Mouse (Mus musculus) embryonic facial prominence, embryonic 13.5 days (tissue): ENCODE measurements around the gene Kat6b. TPM values are rescaled to one million over a fixed set of nuclear protein-coding genes. Genes with fewer than 3 reads are reported as not detected.

Experiments used
- ATAC-seq: fragments of 200-750 bp; cut with Nextera tagmentation; 2 replicates; pipeline ENCODE4 v1.8.0; 2017; ENCODE audit warnings: low read depth; ENCODE audit not compliant: insufficient number of reproducible peaks, insufficient read depth, low FRiP score, low TSS enrichment
- H3K27ac ChIP-seq: fragments of 300-500 bp; sonication (generic); 2 replicates; pipeline ENCODE4 v1.5.1; 2015; ENCODE audit warnings: moderate library complexity, mild to moderate bottlenecking, inconsistent platforms
- H3K27me3 ChIP-seq: fragments of 300-500 bp; sonication (generic); 2 replicates; pipeline ENCODE4 v1.6.1; 2015; ENCODE audit warnings: mild to moderate bottlenecking, inconsistent platforms
- H3K36me3 ChIP-seq: fragments of 300-500 bp; sonication (generic); 2 replicates; pipeline ENCODE4 v1.6.1; 2015; ENCODE audit warnings: mild to moderate bottlenecking, inconsistent platforms
- H3K4me1 ChIP-seq: fragments of 300-500 bp; sonication (generic); 2 replicates; pipeline ENCODE4 v1.6.1; 2015; ENCODE audit warnings: inconsistent platforms
- H3K4me2 ChIP-seq: fragments of 300-500 bp; sonication (generic); 2 replicates; pipeline ENCODE4 v1.6.1; 2015; ENCODE audit warnings: moderate library complexity, mild to moderate bottlenecking, inconsistent platforms
- H3K4me3 ChIP-seq: fragments of 300-500 bp; sonication (generic); 2 replicates; pipeline ENCODE4 v1.5.1; 2015; ENCODE audit warnings: mild to moderate bottlenecking, inconsistent platforms
- H3K9ac ChIP-seq: fragments of 300-500 bp; sonication (generic); 2 replicates; pipeline ENCODE4 v1.6.1; 2015; ENCODE audit warnings: mild to moderate bottlenecking, inconsistent platforms
- H3K9me3 ChIP-seq: fragments of 300-500 bp; sonication (generic); 2 replicates; pipeline ENCODE4 v1.6.1; 2016; ENCODE audit warnings: inconsistent platforms
- WGBS: fragments of 180-500 bp; shearing (Covaris S2); methylation state at CpG from one replicate; pipeline ENCODE4 v1.1.7; 2015; ENCODE audit warnings: mixed read lengths; 5-methylcytosine and 5-hydroxymethylcytosine counted together
- polyA plus RNA-seq: library from polyadenylated mRNA; unstranded; fragments of >200 nt; fragmentation: Nextera tagmentation; extraction: Ambion mirVana; gene quantifications from 2 replicates; pipeline ENCODE4 v1.2.1, GENCODE M21; 2015

Kat6b gene
- polyA plus RNA-seq, 1 experiment from 2014 or later = 28.2 TPM

DNA sequence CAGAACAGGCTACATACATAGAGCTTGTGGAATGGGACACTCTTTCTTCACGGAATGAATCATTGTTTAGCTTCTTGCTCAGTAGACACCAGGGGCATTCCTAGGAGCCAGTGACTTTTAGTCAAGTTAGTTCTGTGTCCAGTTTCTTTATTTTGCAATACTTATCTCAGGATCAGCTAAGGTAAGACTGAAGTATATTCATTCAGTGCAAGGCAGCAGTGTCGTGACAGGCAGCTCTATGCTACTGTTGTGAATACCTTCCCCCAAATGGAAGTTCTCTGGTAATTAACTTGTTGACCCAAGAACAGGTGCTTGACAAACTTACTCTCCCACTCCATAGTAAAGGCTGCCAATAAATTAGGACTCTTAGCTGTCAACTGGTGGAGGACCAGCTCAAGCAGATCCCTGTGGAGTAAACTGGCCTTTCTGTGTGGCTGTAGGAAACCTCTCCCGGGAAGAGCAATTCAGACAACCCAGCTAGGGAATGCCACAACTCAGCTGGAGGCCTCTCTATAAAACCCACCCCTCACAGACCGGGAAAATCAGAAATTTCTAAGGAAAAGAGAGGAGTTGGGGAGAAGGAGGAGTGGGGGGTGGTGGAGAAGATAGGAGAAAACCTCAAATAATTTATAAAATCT, 105.4 kb downstream of the Kat6b start:
- H3K36me3 ChIP-seq = 0 out of 2 replicates have a peak, but pooled peaks cover 3% of the 10 kb centered on the region
- ATAC-seq = no peak
- H3K27me3 ChIP-seq = no peaks in the 10 kb centered on the region
- H3K4me1 ChIP-seq = peaks cover 56% of the 10 kb centered on the region
- H3K4me3 ChIP-seq = no peak overlapping the region
- H3K4me2 ChIP-seq = no peak overlapping the region
- H3K9ac ChIP-seq = no peak overlapping the region
- no peaks in the 10 kb centered on the region for H3K9me3 ChIP-seq
- WGBS = 23% methylated on average over 4 of the region's 4 CpGs
- no peak overlapping the region for H3K27ac ChIP-seq

DNA sequence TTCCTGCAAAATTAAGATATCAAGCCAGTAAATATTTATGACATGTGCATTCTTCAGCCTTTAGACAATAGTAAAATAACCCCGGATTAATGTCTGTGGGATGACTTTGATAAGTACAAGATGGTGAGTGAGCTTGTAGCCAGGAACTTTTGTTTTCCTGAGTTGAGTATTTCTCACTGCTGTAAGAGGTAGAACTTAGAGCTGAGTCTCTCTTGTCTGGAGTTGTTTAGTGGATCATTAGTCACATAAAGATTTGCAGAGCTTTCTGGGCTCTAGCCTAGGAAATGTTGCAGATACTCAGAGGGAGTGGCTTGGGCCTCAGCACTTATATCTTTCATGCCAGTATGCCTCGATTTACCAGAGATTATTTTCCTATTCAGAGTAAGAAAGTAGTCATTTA, 106.7 kb downstream of the Kat6b start:
- WGBS = 62% methylated on average over 2 of the region's 2 CpGs
- ATAC-seq = no peak
- Histone ChIP-seq H3K27ac (no peak overlapping the region), H3K4me1 (peaks cover 57% of the 10 kb centered on the region), H3K4me3 (no peak overlapping the region), H3K4me2 (no peak overlapping the region), H3K9me3 (no peaks in the 10 kb centered on the region), H3K27me3 (no peaks in the 10 kb centered on the region), H3K36me3 (peaks cover 6% of the 10 kb centered on the region; the same call in 1 of the 2 replicates), H3K9ac (no peak overlapping the region)

DNA sequence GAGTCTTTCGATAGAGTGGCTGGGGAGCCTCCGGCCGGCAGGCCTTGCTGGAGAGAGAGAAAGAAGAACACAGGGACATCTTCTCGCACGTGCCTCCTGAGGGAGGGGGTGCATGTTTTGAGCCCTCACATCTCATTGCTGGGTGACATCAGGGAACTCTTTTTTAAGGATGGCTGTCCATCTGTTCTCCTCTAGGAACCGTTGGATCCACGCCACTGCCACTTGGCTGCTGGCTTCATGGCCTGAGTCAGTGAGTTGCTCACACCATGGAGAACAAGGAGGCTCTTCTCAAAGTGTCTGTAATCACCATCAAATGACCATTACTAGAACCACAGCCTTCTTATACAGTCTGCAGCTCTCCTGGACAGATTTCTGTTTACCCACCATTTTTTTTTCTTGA, 108.4 kb downstream of the Kat6b start:
- H3K27me3 ChIP-seq = no peaks in the 10 kb centered on the region
- H3K4me1 ChIP-seq = peaks cover 51% of the 10 kb centered on the region
- peaks cover 6% of the 10 kb centered on the region; the same call in 1 of the 2 replicates for H3K36me3 ChIP-seq
- no peak overlapping the region for H3K27ac ChIP-seq
- WGBS = 93% methylated on average over 7 of the region's 7 CpGs
- H3K9ac ChIP-seq = no peak overlapping the region
- H3K4me2 ChIP-seq = no peak overlapping the region
- no peaks in the 10 kb centered on the region for H3K9me3 ChIP-seq
- no peak overlapping the region for H3K4me3 ChIP-seq
- no peak for ATAC-seq

DNA sequence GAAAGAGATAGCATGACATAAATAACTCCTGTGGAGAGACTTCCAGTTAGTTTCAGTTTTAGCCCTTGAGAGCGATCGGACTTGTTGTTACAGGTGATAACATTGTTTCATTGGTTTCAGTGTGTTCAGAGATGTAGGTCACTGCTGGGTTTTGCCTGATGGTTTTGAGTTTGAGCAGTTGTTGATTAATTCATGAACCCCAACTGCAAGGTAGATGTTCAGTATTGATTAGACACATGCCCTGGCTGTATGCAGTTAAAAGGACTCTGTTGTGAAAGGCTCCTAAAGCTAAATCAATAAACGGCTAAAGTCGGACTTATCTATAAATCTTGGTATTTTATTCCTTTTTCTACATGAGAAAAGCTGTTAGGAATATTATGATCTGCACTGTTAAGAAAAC, 109.0 kb downstream of the Kat6b start:
- H3K36me3 ChIP-seq = peaks cover 6% of the 10 kb centered on the region; the same call in 1 of the 2 replicates
- no peak overlapping the region for H3K27ac ChIP-seq
- H3K9me3 ChIP-seq = no peaks in the 10 kb centered on the region
- no peak overlapping the region for H3K4me3 ChIP-seq
- 92% methylated on average over 4 of the region's 4 CpGs for WGBS
- H3K4me1 ChIP-seq = peaks cover 45% of the 10 kb centered on the region
- no peak overlapping the region for H3K4me2 ChIP-seq
- ATAC-seq = no peak
- no peak overlapping the region for H3K9ac ChIP-seq
- no peaks in the 10 kb centered on the region for H3K27me3 ChIP-seq

DNA sequence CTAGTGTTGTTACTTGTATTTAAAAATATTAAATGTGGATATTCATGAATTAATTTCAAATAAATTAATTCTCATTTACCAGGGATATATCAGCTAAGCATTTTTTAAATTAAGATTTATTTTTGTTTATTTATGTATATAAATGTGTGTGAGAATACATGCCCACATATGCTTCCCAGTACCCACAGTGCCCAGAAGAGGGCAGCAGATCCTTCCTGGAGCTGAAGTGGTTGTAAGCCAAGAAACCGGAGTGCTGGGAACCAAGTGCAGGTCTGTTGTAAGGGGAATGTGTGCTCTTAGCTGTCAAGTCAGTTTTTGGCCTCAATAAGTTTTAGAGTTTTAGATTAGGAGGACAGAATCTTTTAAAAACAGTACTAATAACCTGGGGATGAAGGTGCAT, 110.9 kb downstream of the Kat6b start:
- H3K27ac ChIP-seq = no peak overlapping the region

DNA sequence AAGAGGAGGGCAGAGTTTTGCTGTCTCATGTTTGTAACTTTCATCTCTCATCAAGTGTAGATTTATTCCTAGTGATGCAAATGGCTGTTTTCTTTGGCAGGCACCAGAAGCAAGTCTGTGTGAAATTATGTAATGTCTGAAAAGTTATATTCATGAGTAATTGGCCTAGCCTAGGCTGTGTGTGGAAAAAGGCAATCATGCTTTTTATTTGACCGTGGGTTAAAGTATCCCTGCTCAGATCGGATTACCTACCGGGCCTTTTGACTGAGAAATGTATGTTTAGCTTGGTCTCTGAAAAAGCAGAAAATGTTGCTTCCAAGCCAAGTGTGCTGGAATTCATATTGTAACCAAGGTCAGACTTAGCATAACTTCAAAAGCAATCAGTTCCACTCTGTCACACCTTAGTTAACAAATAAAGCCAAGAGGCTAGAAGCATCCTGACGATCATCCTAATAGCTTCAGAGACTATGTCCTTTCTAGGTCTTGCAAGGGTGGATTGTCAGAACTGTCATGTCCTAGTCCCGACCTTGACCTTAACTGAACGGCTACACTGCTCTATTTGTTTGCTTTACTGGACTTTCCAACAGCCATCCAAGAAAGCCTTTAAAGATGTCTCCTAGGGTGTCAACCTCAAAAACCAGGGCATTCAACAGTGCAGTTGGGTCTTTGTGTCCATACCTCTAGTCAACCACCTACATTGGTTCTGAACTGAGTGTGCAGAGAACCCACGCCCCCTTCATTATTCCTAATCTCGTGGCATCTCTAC, 111.9 kb downstream of the Kat6b start:
- ATAC-seq = peak; percentile 52; the same call in 1 of the 2 replicates
- H3K9me3 ChIP-seq = no peaks in the 10 kb centered on the region
- no peak overlapping the region for H3K4me3 ChIP-seq
- no peaks in the 10 kb centered on the region for H3K27me3 ChIP-seq
- H3K9ac ChIP-seq = no peak overlapping the region
- peaks cover 19% of the 10 kb centered on the region for H3K4me1 ChIP-seq
- H3K36me3 ChIP-seq = peaks cover 10% of the 10 kb centered on the region
- peak overlapping the region; percentile 28 for H3K27ac ChIP-seq
- H3K4me2 ChIP-seq = no peak overlapping the region
- WGBS = 56% methylated on average over 8 of the region's 8 CpGs

More for the DNA sequence above, 110.9 kb downstream of the Kat6b start:
- ATAC-seq = no peak
- H3K9ac ChIP-seq = no peak overlapping the region
- H3K36me3 ChIP-seq = peaks cover 10% of the 10 kb centered on the region
- H3K9me3 ChIP-seq = no peaks in the 10 kb centered on the region
- H3K4me2 ChIP-seq = no peak overlapping the region
- H3K4me3 ChIP-seq = no peak overlapping the region
- WGBS = 98% methylated on average over 1 of the region's 1 CpGs
- peaks cover 26% of the 10 kb centered on the region for H3K4me1 ChIP-seq
- no peaks in the 10 kb centered on the region for H3K27me3 ChIP-seq

DNA sequence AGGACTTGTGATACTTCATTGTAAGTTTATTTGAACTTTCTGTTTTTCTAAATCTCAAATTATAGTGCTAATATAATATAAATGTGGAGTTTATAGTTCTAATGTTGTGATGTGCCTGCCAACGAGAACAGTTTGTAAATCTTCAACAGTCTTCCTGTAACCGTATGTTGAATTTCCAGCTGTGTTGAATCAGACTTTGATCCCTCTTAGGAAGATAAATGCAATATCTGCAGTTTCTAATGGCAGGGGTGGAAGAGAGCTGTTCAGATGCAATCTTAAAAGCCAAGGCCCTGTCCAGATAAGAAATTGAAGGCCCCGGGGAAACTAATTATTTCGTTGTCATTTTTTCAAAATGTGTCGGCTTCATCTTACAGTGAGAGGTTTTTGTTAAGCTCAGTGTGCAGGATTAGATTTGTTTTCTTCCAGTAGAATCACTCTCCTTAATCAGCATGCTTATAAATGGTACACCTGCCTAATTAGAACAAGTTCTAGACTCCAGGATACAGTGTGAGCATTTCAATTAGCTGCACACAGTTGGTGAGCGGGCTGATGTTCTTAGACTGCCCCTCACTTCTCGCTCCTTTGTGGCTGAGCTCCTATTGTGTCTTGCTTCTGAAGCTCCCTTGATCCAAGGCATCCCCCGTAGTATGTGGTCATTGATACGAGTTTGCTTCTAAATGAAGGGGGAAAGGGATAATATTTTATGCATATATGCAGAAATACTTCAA, 118.4 kb downstream of the Kat6b start:
- Histone ChIP-seq H3K4me1 (peaks cover 16% of the 10 kb centered on the region), H3K36me3 (peaks cover 4% of the 10 kb centered on the region), H3K27me3 (no peaks in the 10 kb centered on the region), H3K27ac (no peak overlapping the region), H3K9me3 (no peaks in the 10 kb centered on the region), H3K4me2 (no peak overlapping the region), H3K4me3 (no peak overlapping the region), H3K9ac (no peak overlapping the region)
- 52% methylated on average over 9 of the region's 9 CpGs for WGBS
- no peak for ATAC-seq

DNA sequence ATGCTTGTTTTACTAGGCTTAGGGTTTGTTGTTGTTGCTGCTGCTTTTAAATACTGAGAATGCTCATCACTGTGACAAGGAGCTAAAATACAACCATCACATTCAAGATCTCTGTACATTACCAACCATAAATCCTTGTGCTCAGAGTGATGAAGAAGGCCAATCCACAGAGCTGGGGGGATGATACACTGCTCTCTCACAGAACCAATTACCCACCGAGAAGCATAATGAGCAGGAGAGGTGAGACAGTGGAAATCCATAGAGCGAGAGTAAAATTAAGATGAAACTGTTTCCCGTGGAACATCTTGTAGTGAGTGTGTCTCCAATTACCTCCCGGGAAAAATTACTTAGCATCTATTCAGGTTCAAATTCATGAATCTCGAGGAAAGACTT, 118.9 kb downstream of the Kat6b start:
- H3K9me3 ChIP-seq = no peaks in the 10 kb centered on the region
- peaks cover 16% of the 10 kb centered on the region for H3K4me1 ChIP-seq
- peaks cover 4% of the 10 kb centered on the region for H3K36me3 ChIP-seq
- no peak overlapping the region for H3K4me2 ChIP-seq
- 54% methylated on average over 5 of the region's 5 CpGs for WGBS
- H3K4me3 ChIP-seq = no peak overlapping the region
- no peak overlapping the region for H3K9ac ChIP-seq
- no peaks in the 10 kb centered on the region for H3K27me3 ChIP-seq
- ATAC-seq = no peak
- no peak overlapping the region for H3K27ac ChIP-seq

DNA sequence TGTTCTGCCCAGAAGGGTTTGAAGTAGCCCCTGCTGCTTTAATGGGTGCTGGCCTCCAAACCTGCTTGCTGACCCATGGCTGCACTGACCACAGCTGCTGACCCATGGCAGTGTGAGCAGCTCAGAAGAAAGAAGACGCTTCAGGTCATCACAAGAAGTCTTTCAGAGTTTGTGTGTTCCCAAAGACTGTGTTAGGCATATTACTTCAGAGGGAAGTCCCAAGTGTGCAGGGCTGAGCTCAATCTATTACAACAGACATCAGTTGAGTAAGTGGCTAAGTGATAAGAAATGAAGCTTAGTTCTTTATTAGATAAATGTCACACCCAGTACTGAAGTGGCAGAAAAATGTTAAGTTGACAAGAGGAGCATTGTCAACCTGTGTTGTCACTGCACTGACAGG, 119.4 kb downstream of the Kat6b start:
- 83% methylated on average over 1 of the region's 1 CpGs for WGBS
- H3K4me2 ChIP-seq = no peak overlapping the region
- H3K27ac ChIP-seq = no peak overlapping the region
- peaks cover 16% of the 10 kb centered on the region for H3K4me1 ChIP-seq
- no peak overlapping the region for H3K9ac ChIP-seq
- H3K36me3 ChIP-seq = peaks cover 4% of the 10 kb centered on the region
- H3K27me3 ChIP-seq = no peaks in the 10 kb centered on the region
- H3K9me3 ChIP-seq = no peaks in the 10 kb centered on the region
- H3K4me3 ChIP-seq = no peak overlapping the region
- no peak for ATAC-seq

DNA sequence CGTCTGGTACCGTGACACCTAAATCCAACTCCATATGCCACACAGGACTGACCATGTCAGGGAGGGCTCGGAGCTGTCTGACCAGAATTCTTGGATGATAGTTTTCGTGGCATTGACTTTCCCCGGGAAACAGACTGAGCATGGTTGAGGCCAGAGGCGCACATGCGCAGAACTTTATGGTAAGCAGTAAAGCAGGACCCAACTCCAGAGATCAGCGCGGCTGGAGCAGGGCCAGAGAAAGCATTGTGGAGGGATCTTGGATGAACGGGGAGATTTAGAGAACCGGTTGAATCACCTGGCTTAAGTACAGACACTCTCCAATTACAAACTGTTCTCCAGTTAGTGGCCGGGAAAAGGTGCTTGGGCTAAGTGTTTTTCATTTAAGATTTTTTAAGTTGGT, 120.9 kb downstream of the Kat6b start:
- H3K27me3 ChIP-seq = no peaks in the 10 kb centered on the region
- H3K4me3 ChIP-seq = no peak overlapping the region
- H3K4me2 ChIP-seq = no peak overlapping the region; the same call in 1 of the 2 replicates
- 69% methylated on average over 12 of the region's 12 CpGs for WGBS
- no peak overlapping the region for H3K27ac ChIP-seq
- H3K4me1 ChIP-seq = peaks cover 16% of the 10 kb centered on the region
- no peaks in the 10 kb centered on the region for H3K36me3 ChIP-seq
- H3K9me3 ChIP-seq = no peaks in the 10 kb centered on the region
- no peak for ATAC-seq
- no peak overlapping the region for H3K9ac ChIP-seq

DNA sequence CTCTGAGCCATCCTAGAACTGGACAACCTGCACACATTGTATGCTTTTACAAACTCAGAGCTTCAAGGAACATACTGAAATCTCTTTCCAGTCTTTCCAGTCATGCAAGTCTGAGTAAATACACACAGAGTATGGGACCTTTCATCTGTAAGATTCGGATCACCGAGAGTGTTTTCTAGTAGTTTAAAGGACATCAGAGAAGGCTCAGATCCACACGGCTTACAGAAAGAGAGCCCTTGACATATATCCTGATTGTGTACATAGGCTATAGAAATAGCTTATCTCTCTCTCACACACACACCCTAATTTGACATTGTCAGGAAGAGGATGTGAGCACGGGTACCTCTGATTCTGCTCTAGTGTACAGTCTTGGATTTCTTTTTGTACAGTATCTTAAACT, 121.7 kb downstream of the Kat6b start:
- H3K9ac ChIP-seq = no peak overlapping the region
- 57% methylated on average over 4 of the region's 4 CpGs for WGBS
- peaks cover 19% of the 10 kb centered on the region for H3K4me1 ChIP-seq
- no peaks in the 10 kb centered on the region for H3K9me3 ChIP-seq
- H3K36me3 ChIP-seq = no peaks in the 10 kb centered on the region
- ATAC-seq = no peak
- no peaks in the 10 kb centered on the region for H3K27me3 ChIP-seq
- H3K4me2 ChIP-seq = no peak overlapping the region
- H3K4me3 ChIP-seq = no peak overlapping the region
- no peak overlapping the region; the same call in 1 of the 2 replicates for H3K27ac ChIP-seq
